ENCODE assay signal across 9 mouse cellular contexts in the genomic region with DNA sequence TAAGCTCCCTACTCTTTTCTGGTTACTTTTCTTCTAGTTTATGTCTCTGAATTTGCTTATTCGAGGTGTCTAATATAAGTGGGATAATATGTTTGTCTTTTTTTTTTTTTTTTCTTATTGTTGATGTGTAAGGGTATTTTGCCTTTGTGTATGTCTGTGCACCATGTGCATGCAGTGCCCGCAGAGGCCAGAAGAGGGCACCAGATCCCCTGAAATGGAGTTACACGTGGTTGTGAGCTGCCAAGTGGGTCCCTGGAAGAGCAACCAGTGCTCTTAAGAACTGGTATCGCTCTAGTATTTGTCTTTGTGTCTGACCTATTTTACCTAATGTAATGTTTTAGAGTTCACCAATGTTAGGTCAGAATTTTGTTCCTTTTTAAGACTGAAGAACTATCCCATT. TPM values are rescaled to one million over a fixed set of nuclear protein-coding genes. Genes with fewer than 3 reads are reported as not detected.
A peak's percentile ranks its signal among the peaks of the same experiment; 100 is the strongest.
DNase-seq lines count a peak whose midpoint lies in the region; ATAC-seq and TF ChIP-seq lines count a peak whose summit lies in the region.
"Had no signal": no experiment of that assay in that cellular context is flagged by ENCODE, and none has a peak within 500 bp of the region (broad histone marks: within the 10 kb centered on the region; RNA-seq: fewer than 3 reads in every experiment).

No protein-coding gene starts in this region.

- peak; percentile 85 for TF ChIP-seq CTCF in intestine, postnatal 0 days (IDR thresholded peaks at IDR 0.05; ENCODE audit: low read depth)

- WGBS in intestine, postnatal 0 days: 33% methylated on average over 4 of the region's 4 CpGs
- 37% methylated on average over 4 of the region's 4 CpGs for WGBS in intestine, embryonic 15.5 days

- H3K9me3 ChIP-seq in intestine, postnatal 0 days (ENCODE audit: control insufficient read depth): no peaks in the 10 kb centered on the region
- H3K9me3 ChIP-seq in intestine, embryonic 15.5 days: no peaks in the 10 kb centered on the region
- H3K9me3 ChIP-seq: heart, embryonic 13.5 days had no signal

- ATAC-seq in intestine, postnatal 0 days: no peak
- ATAC-seq in intestine, embryonic 15.5 days: no peak

- no peak overlapping the region for H3K27ac ChIP-seq in intestine, postnatal 0 days (ENCODE audit: low read depth, low read length)
- H3K27ac ChIP-seq in intestine, embryonic 15.5 days: no peak overlapping the region
- H3K27ac ChIP-seq: heart, embryonic 13.5 days had no signal

- DNase-seq in CD8-positive naive resting alpha-beta T cell, adult 2 months (ENCODE audit: low read depth in 2 of 2, low spot score in 2 of 2): peak; percentile 68 to 70
- peak; percentile 87 for DNase-seq in ZHBTc4 (ENCODE audit: low read depth, low spot score)
- peak; percentile 83 for DNase-seq in embryo, embryonic 10.5 days (ENCODE audit: low spot score)
- peak; percentile 26 to 58 for DNase-seq in layer of hippocampus, postnatal 14 days (ENCODE audit: low spot score in 2 of 2)
- DNase-seq in natural killer cell, adult 2 months (ENCODE audit: low spot score in 2 of 2): peak; percentile 38 to 60
- peak; percentile 93 for DNase-seq in thymus, postnatal 4 days

- no peaks in the 10 kb centered on the region for H3K36me3 ChIP-seq in intestine, postnatal 0 days (ENCODE audit: control insufficient read depth, insufficient read depth)
- H3K36me3 ChIP-seq in intestine, embryonic 15.5 days: no peaks in the 10 kb centered on the region
- H3K36me3 ChIP-seq: heart, embryonic 13.5 days had no signal

- H3K4me1 ChIP-seq in intestine, postnatal 0 days (replicated peaks; ENCODE audit: control insufficient read depth, insufficient read depth, low read length): no peaks in the 10 kb centered on the region
- no peaks in the 10 kb centered on the region for H3K4me1 ChIP-seq in intestine, embryonic 15.5 days (replicated peaks)

- H3K4me2 ChIP-seq in intestine, postnatal 0 days (replicated peaks; ENCODE audit: low read depth): no peak overlapping the region
- H3K4me2 ChIP-seq in intestine, embryonic 15.5 days (replicated peaks): no peak overlapping the region
- H3K4me2 ChIP-seq: heart, embryonic 13.5 days had no signal

- no peaks in the 10 kb centered on the region for H3K27me3 ChIP-seq in intestine, postnatal 0 days (replicated peaks; ENCODE audit: control insufficient read depth, insufficient read depth, low read length)
- H3K27me3 ChIP-seq in intestine, embryonic 15.5 days (replicated peaks): no peaks in the 10 kb centered on the region
- H3K27me3 ChIP-seq: heart, embryonic 13.5 days had no signal

- H3K4me3 ChIP-seq in intestine, postnatal 0 days (ENCODE audit: low read depth, low read length): no peak overlapping the region
- H3K4me3 ChIP-seq in intestine, embryonic 15.5 days (replicated peaks): no peak overlapping the region
- H3K4me3 ChIP-seq: heart, embryonic 13.5 days had no signal

- H3K9ac ChIP-seq in intestine, postnatal 0 days (ENCODE audit: low read depth, low read length): no peak overlapping the region
- H3K9ac ChIP-seq in intestine, embryonic 15.5 days: no peak overlapping the region
- H3K9ac ChIP-seq: heart, embryonic 13.5 days had no signal

RNA-seq across cellular contexts. Expression of a gene that starts 41.3 kb away (rescaled TPM):
- polyA plus RNA-seq in intestine, postnatal 0 days (2015; fragmentation: Nextera tagmentation; extraction: Ambion mirVana): 3.0 and 3.8 TPM in 2 replicates
- polyA plus RNA-seq in intestine, embryonic 15.5 days (2015; fragmentation: Nextera tagmentation; extraction: Ambion mirVana): 8.8 and 9.4 TPM in 2 replicates
- 10 to 100 TPM; 21.3 to 22.6 TPM for total RNA-seq in layer of hippocampus, postnatal 14 days (2021)

RNA-seq across cellular contexts. Expression of a gene that starts 51.8 kb away (rescaled TPM):
- polyA plus RNA-seq in intestine, postnatal 0 days (2015; fragmentation: Nextera tagmentation; extraction: Ambion mirVana): 26.6 and 27.7 TPM in 2 replicates
- 48.1 and 52.8 TPM in 2 replicates for polyA plus RNA-seq in intestine, embryonic 15.5 days (2015; fragmentation: Nextera tagmentation; extraction: Ambion mirVana)
- total RNA-seq in layer of hippocampus, postnatal 14 days (2021): 10 to 100 TPM; 30.3 to 38.0 TPM

RNA-seq across cellular contexts. Expression of a gene that starts 55.6 kb away (rescaled TPM):
- 4.1 TPM in 2 replicates for polyA plus RNA-seq in intestine, postnatal 0 days (2015; fragmentation: Nextera tagmentation; extraction: Ambion mirVana)
- polyA plus RNA-seq in intestine, embryonic 15.5 days (2015; fragmentation: Nextera tagmentation; extraction: Ambion mirVana): 9.4 and 10.5 TPM in 2 replicates
- total RNA-seq in layer of hippocampus, postnatal 14 days (2021): 1 to 10 TPM; 3.2 to 5.4 TPM

Comparison
In these comparisons a context has a peak if more than half of its experiments do, and no peak if none do; other contexts are left out.
1. DNase-seq: peak in every context shown above with its lines; median percentile 93 in thymus, postnatal 4 days; 87 in ZHBTc4; 83 in embryo, embryonic 10.5 days; 69 in CD8-positive naive resting alpha-beta T cell, adult 2 months; 49 in natural killer cell, adult 2 months; 42 in layer of hippocampus, postnatal 14 days.